Mouse (Mus musculus) testis, adult 2 months (tissue): ENCODE results near the gene Gcc2. TPM values are rescaled to one million over a fixed set of nuclear protein-coding genes. Genes with fewer than 3 reads are reported as not detected.
"Not testable (repeated sequence)": the region's sequence is repeated elsewhere in the genome, so short reads cannot be mapped to it uniquely, and the experiment has no call there.

Experiments used
- H3K27ac ChIP-seq: fragments of 200-500 bp; 2 replicates; pipeline ENCODE4 v1.5.1; 2012; ENCODE audit warnings: low read depth, low read length; ENCODE audit not compliant: control insufficient read depth, insufficient read depth
- H3K27me3 ChIP-seq: fragments of 200-500 bp; 2 replicates; pipeline ENCODE4 v1.6.1; 2012; ENCODE audit warnings: mild to moderate bottlenecking, low read length, moderate library complexity; ENCODE audit not compliant: control insufficient read depth, insufficient read depth
- H3K36me3 ChIP-seq: fragments of 200-500 bp; 2 replicates; pipeline ENCODE4 v1.6.1; 2012; ENCODE audit warnings: mild to moderate bottlenecking, low read length; ENCODE audit not compliant: control insufficient read depth, insufficient read depth
- H3K4me1 ChIP-seq: fragments of 200-500 bp; 2 replicates; pipeline ENCODE4 v1.6.1; 2012; ENCODE audit warnings: low read length; ENCODE audit not compliant: control insufficient read depth, insufficient read depth
- H3K4me3 ChIP-seq: fragments of 200-500 bp; 2 replicates; pipeline ENCODE4 v1.5.1; 2012; ENCODE audit warnings: low read depth, mild to moderate bottlenecking, low read length, moderate library complexity, mixed read lengths; ENCODE audit not compliant: control insufficient read depth
- CTCF ChIP-seq: fragments of 200-500 bp; IDR thresholded peaks from 2 replicates; pipeline ENCODE4 v1.5.1; 2012; ENCODE audit warnings: low read depth, mild to moderate bottlenecking, inconsistent platforms, low read length, moderate library complexity; ENCODE audit not compliant: control insufficient read depth, insufficient read depth, insufficient replicate concordance
- POLR2A ChIP-seq: fragments of 200-500 bp; IDR thresholded peaks from 2 replicates; pipeline ENCODE4 v1.6.1; 2012; ENCODE audit warnings: low read depth, mild to moderate bottlenecking, inconsistent platforms, low read length, moderate library complexity; ENCODE audit not compliant: control insufficient read depth
- polyA plus RNA-seq: library from polyadenylated mRNA; depleted of rRNA; stranded (reverse); fragments of >200 nt; gene quantifications from 2 replicates; pipeline ENCODE4 v1.2.3, GENCODE M21; 2012

The Gcc2 gene
- polyA plus RNA-seq, 1 experiment: 17.3 TPM

- H3K4me3 ChIP-seq, H3K27ac ChIP-seq, H3K27me3 ChIP-seq, H3K36me3 ChIP-seq, H3K4me1 ChIP-seq: not testable (repeated sequence)
Measured at GRCm38 (mm10) chr10:58230021-58230420, 25.3 kb upstream of the Gcc2 start.

GRCm38 (mm10) chr10:58231088-58231487, 24.2 kb upstream of the Gcc2 start:
- not testable (repeated sequence) for H3K27me3 ChIP-seq, H3K36me3 ChIP-seq, H3K4me1 ChIP-seq, H3K27ac ChIP-seq, H3K4me3 ChIP-seq

- H3K27ac ChIP-seq, H3K4me1 ChIP-seq, H3K36me3 ChIP-seq, H3K27me3 ChIP-seq: not testable (repeated sequence)
- H3K4me3 ChIP-seq: peak overlapping the region; percentile 0; the same call in 1 of the 2 replicates
Measured at GRCm38 (mm10) chr10:58231779-58232640, 23.3 kb upstream of the Gcc2 start.

DNA sequence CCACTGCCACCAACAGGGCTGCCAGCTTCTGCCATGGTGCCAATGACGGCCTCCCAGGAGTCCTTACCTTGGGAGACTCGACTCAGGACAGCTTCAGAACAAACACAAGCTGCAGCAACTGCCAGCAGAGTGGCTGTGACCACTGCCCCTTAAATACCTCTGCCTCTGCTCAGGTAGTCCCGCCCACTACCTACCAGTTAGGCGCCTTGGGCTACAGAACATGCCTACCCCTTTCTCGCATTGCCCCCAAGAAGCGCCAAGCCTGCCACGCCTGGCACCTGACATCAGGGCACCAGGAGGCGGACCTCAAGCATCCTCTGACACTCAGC, 22.7 kb upstream of the Gcc2 start, which contains the start of gene Duxf3:
TSS of gene Duxf3 (minus strand) at position 35 of the 329 bp plus-strand sequence.
- H3K4me1 ChIP-seq, H3K27ac ChIP-seq, H3K36me3 ChIP-seq, H3K27me3 ChIP-seq: not testable (repeated sequence)
- H3K4me3 ChIP-seq: peak within 1 kb of the TSS; percentile 0; the same call in 1 of the 2 replicates

- not testable (repeated sequence) for H3K27me3 ChIP-seq, H3K36me3 ChIP-seq, H3K4me1 ChIP-seq, H3K4me3 ChIP-seq, H3K27ac ChIP-seq
Measured at GRCm38 (mm10) chr10:58233054-58233739, 22.1 kb upstream of the Gcc2 start.

DNA sequence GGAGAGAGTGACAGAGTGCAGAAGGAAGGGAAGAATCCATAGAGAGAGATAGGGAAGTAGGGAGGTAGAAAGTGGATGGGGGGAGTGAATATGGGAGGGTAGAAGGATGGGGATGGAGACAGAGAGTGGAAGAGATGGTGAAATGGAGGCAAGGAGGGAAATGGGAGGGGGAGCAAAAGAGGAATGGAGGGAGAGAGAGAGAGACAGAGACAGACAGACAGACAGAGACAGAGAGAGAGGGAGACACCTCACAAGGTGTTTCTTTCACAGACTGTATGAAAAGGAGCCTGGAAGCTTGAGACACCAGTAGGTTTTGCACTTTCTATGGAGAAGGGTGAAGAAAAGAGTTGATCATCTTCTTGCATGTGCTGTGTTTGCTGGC, 21.6 kb upstream of the Gcc2 start:
- not testable (repeated sequence) for H3K27ac ChIP-seq, H3K4me1 ChIP-seq, H3K4me3 ChIP-seq, H3K36me3 ChIP-seq, H3K27me3 ChIP-seq

DNA sequence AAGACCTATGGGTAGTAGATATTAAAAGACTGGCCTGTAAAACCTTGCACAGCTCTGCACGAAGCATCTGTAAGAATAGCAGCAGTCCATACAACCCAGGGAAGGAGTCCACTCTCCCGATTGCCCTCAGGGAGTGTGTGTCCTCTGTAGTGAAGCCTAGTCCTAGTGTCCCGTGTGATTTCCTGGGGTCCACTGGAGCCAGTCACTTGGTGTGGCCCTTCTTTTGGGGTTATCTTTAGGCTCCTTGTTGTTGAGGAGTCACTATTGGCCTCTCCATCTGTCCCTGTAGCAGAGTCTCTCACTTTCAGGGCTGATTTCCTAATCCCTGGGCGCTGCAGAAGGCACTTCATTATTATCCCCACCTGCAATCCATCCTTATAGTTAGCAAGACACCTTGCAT, 20.3 kb upstream of the Gcc2 start:
- not testable (repeated sequence) for H3K27me3 ChIP-seq, H3K4me3 ChIP-seq, H3K4me1 ChIP-seq, H3K36me3 ChIP-seq, H3K27ac ChIP-seq

DNA sequence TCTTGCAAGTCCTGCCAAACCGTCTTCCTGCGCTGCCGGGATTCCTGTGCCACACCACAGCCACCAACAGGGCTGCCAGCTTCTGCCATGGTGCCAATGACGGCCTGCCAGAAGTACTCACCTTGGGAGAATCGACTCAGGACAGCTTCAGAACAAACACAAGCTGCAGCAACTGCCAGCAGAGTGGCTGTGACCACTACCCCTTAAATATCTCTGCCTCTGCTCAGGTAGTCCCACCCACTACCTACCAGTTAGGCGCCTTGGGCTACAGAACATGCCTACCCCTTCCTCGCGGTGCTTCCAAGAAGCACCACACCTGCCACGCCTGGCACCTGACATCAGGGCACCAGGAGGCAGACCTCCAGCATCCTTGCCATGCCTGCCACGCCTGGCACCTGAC, 18.7 kb upstream of the Gcc2 start, which contains the start of gene Gm4981:
TSS of gene Gm4981 (minus strand) at position 89 of the 400 bp plus-strand sequence.
- no peaks in the 10 kb centered on the region for H3K27me3 ChIP-seq
- no peaks in the 10 kb centered on the region for H3K36me3 ChIP-seq
- TF ChIP-seq POLR2A (0 out of 2 replicates have a peak, but pooled peaks have one; percentile 15), CTCF (no peak)
- H3K27ac ChIP-seq: no peak within 1 kb of the TSS
- no peak within 1 kb of the TSS for H3K4me3 ChIP-seq
- peaks cover 3% of the 10 kb centered on the region; the same call in 1 of the 2 replicates for H3K4me1 ChIP-seq

- H3K4me1 ChIP-seq, H3K27ac ChIP-seq, H3K4me3 ChIP-seq, H3K36me3 ChIP-seq, H3K27me3 ChIP-seq: not testable (repeated sequence)
Measured at GRCm38 (mm10) chr10:58238984-58239740, 16.1 kb upstream of the Gcc2 start.
